Mouse (Mus musculus) thymus, postnatal 0 days (tissue): ENCODE results near the gene Obp2b. TPM values are rescaled to one million over a fixed set of nuclear protein-coding genes. Genes with fewer than 3 reads are reported as not detected.

Experiments
- DNase-seq: peaks from one replicate; pipeline ENCODE4 v3.0.0-alpha.2; 2015; ENCODE audit warnings: low spot score
- polyA plus RNA-seq: library from polyadenylated mRNA; unstranded; fragments of >200 nt; fragmentation: Nextera tagmentation; extraction: Ambion mirVana; gene quantifications from 2 replicates; pipeline ENCODE4 v1.2.1, GENCODE M21; 2015

The Obp2b gene
- polyA plus RNA-seq, 1 experiment from 2014 or later, result not detected

GRCm38 (mm10) chr2:25776717-25777116 lies 39.9 kb downstream of the Obp2b start, which contains the start of gene Lcn11:
Gene Lcn11, plus strand, starts transcription at chr2:25777017.
- DNase-seq, result no peak

GRCm38 (mm10) chr2:25779076-25779475 lies 42.3 kb downstream of the Obp2b start:
- no peak for DNase-seq

GRCm38 (mm10) chr2:25780921-25781320 lies 44.1 kb downstream of the Obp2b start:
- no peak for DNase-seq

GRCm38 (mm10) chr2:25781957-25782356 lies 45.1 kb downstream of the Obp2b start, which contains the start of gene Gm13539:
Gene Gm13539, plus strand, starts transcription at chr2:25782257.
- no peak for DNase-seq

- DNase-seq, result no peak
These were observed 48.9 kb downstream of the Obp2b start for GRCm38 (mm10) chr2:25785573-25786322.

GRCm38 (mm10) chr2:25789092-25789491 lies 52.3 kb downstream of the Obp2b start:
- DNase-seq, result no peak

Other genes starting within 250 kb of the Obp2b start
- not detected in 2 replicates for gene Lcn12, start 243.1 kb upstream of the Obp2b start, polyA plus RNA-seq
- gene Fbxw5, start 236.3 kb upstream of the Obp2b start, polyA plus RNA-seq, result 44.3 and 47.2 TPM in 2 replicates
- gene C8g, start 235.3 kb upstream of the Obp2b start, polyA plus RNA-seq, result 5.6 and 6.4 TPM in 2 replicates
- 58.1 and 59.1 TPM in 2 replicates for gene Traf2, start 190.1 kb upstream of the Obp2b start, polyA plus RNA-seq
- gene Edf1, start 179.2 kb upstream of the Obp2b start, polyA plus RNA-seq, result 466 and 515 TPM in 2 replicates
- 0.53 and 1.0 TPM in 2 replicates for gene Mamdc4, start 162.2 kb upstream of the Obp2b start, polyA plus RNA-seq
- 184 and 191 TPM in 2 replicates for gene Phpt1, start 161.8 kb upstream of the Obp2b start, polyA plus RNA-seq
- gene Ajm1, start 155.3 kb upstream of the Obp2b start, polyA plus RNA-seq, result 0.04 and 0.49 TPM in 2 replicates
- 30.3 and 39.7 TPM in 2 replicates for gene Rabl6, start 128.5 kb upstream of the Obp2b start, polyA plus RNA-seq
- gene Ccdc183, start 119.3 kb upstream of the Obp2b start, polyA plus RNA-seq, result 0.04 and 0.05 TPM in 2 replicates
- 5.8 and 7.0 TPM in 2 replicates for gene Tmem141, start 115.0 kb upstream of the Obp2b start, polyA plus RNA-seq
- gene Fcna, start 109.0 kb upstream of the Obp2b start, polyA plus RNA-seq, result 9.1 and 9.2 TPM in 2 replicates
- gene Lcn8, start 83.9 kb upstream of the Obp2b start, polyA plus RNA-seq, result 0.38 and 0.76 TPM in 2 replicates
- gene Lcn5, start 79.1 kb upstream of the Obp2b start, polyA plus RNA-seq, result not detected in 2 replicates
- 0.24 TPM in 1 of 2 replicates, not detected in the other for gene Lcn6, start 60.2 kb upstream of the Obp2b start, polyA plus RNA-seq
- gene Lcn10, start 54.3 kb upstream of the Obp2b start, polyA plus RNA-seq, result 0.45 and 0.49 TPM in 2 replicates
- 1.5 and 1.9 TPM in 2 replicates for gene Obp2a, start 37.0 kb upstream of the Obp2b start, polyA plus RNA-seq
- gene Bmyc, start 30.3 kb upstream of the Obp2b start, polyA plus RNA-seq, result 50.9 and 57.4 TPM in 2 replicates
- 0.45 and 0.56 TPM in 2 replicates for gene Lcn3, start 28.6 kb downstream of the Obp2b start, polyA plus RNA-seq
- 0.89 and 1.1 TPM in 2 replicates for gene Lcn11, start 40.0 kb downstream of the Obp2b start, polyA plus RNA-seq
- 2.3 and 2.6 TPM in 2 replicates for gene Gm13539, start 45.2 kb downstream of the Obp2b start, polyA plus RNA-seq
- not detected in 2 replicates for gene Glt6d1, start 78.8 kb downstream of the Obp2b start, polyA plus RNA-seq
- gene Lcn9, start 86.1 kb downstream of the Obp2b start, polyA plus RNA-seq, result 0.17 TPM in 1 of 2 replicates, not detected in the other
- gene Sohlh1, start 110.2 kb downstream of the Obp2b start, polyA plus RNA-seq, result 0.19 and 0.25 TPM in 2 replicates
- 0.14 and 0.18 TPM in 2 replicates for gene Kcnt1, start 126.7 kb downstream of the Obp2b start, polyA plus RNA-seq
- gene Camsap1, start 246.3 kb downstream of the Obp2b start, polyA plus RNA-seq, result 6.1 and 8.0 TPM in 2 replicates